31 mouse cellular contexts compared by ENCODE assay signal in genomic region chr3:152933737-152934136, GRCm38 (mm10). TPM values are rescaled to one million over a fixed set of nuclear protein-coding genes. Genes with fewer than 3 reads are reported as not detected.
"Had no signal": no experiment of that assay in that cellular context is flagged by ENCODE, and none has a peak within 500 bp of the region (broad histone marks: within the 10 kb centered on the region; RNA-seq: fewer than 3 reads in every experiment).

No protein-coding gene starts in this region.

- DNase-seq: left cerebral cortex, postnatal 4 days; liver; liver, embryonic 13.5 days; liver, postnatal 0 days; lung, adult 18-20 months; lung, adult 2 months; lung, embryonic 14.5 days; lung, postnatal 10 days; lung, postnatal 14 days; lung, postnatal 36 days; lung, postnatal 4 days; midbrain, embryonic 14.5 days had no signal

- H3K9ac ChIP-seq: limb, embryonic 12.5 days; limb, embryonic 13.5 days; limb, embryonic 15.5 days; liver, embryonic 12.5 days; liver, embryonic 13.5 days; liver, embryonic 14.5 days; liver, embryonic 15.5 days; liver, postnatal 0 days; lung, embryonic 14.5 days; lung, embryonic 15.5 days; midbrain, embryonic 12.5 days; midbrain, embryonic 13.5 days; midbrain, embryonic 15.5 days had no signal

- H3K4me1 ChIP-seq: midbrain, embryonic 10.5 days; midbrain, embryonic 12.5 days had no signal

- H3K36me3 ChIP-seq: limb, embryonic 10.5 days; limb, embryonic 12.5 days; limb, embryonic 13.5 days; limb, embryonic 15.5 days; liver, embryonic 12.5 days; liver, embryonic 13.5 days; liver, embryonic 15.5 days; lung, embryonic 15.5 days; midbrain, embryonic 10.5 days; midbrain, embryonic 12.5 days; midbrain, embryonic 13.5 days; midbrain, embryonic 15.5 days had no signal

- H3K4me3 ChIP-seq: limb, embryonic 10.5 days; limb, embryonic 12.5 days; limb, embryonic 13.5 days; limb, embryonic 15.5 days; liver, embryonic 12.5 days; liver, embryonic 13.5 days; liver, embryonic 15.5 days; lung, embryonic 15.5 days; megakaryocyte, embryonic 14.5 days; midbrain, embryonic 10.5 days; midbrain, embryonic 12.5 days; midbrain, embryonic 13.5 days; midbrain, embryonic 15.5 days; myocyte had no signal

- H3K4me2 ChIP-seq: limb, embryonic 12.5 days; limb, embryonic 13.5 days; limb, embryonic 15.5 days; liver, embryonic 11.5 days; liver, embryonic 12.5 days; liver, embryonic 13.5 days; liver, embryonic 15.5 days; lung, embryonic 14.5 days; lung, embryonic 15.5 days; midbrain, embryonic 11.5 days; midbrain, embryonic 12.5 days; midbrain, embryonic 13.5 days; midbrain, embryonic 15.5 days had no signal

- H3K27me3 ChIP-seq: limb, embryonic 12.5 days; limb, embryonic 13.5 days; limb, embryonic 15.5 days; liver, embryonic 12.5 days; liver, embryonic 13.5 days; liver, embryonic 15.5 days; lung, embryonic 15.5 days; midbrain, embryonic 12.5 days; midbrain, embryonic 13.5 days; midbrain, embryonic 15.5 days had no signal

- H3K27ac ChIP-seq: limb, embryonic 10.5 days; limb, embryonic 12.5 days; limb, embryonic 13.5 days; limb, embryonic 15.5 days; liver, embryonic 12.5 days; liver, embryonic 13.5 days; liver, embryonic 14.5 days; liver, embryonic 15.5 days; lung, embryonic 15.5 days; macrophage; midbrain, embryonic 10.5 days; midbrain, embryonic 12.5 days; midbrain, embryonic 13.5 days; midbrain, embryonic 15.5 days had no signal

- H3K9me3 ChIP-seq: limb, embryonic 10.5 days; limb, embryonic 12.5 days; limb, embryonic 13.5 days; limb, embryonic 15.5 days; liver, embryonic 12.5 days; liver, embryonic 13.5 days; liver, embryonic 15.5 days; lung, embryonic 15.5 days; midbrain, embryonic 10.5 days; midbrain, embryonic 12.5 days; midbrain, embryonic 13.5 days; midbrain, embryonic 15.5 days had no signal

RNA-seq across cellular contexts. Expression of gene St6galnac5, which starts 48.3 kb away (rescaled TPM):
- total RNA-seq: liver, adult 2 months; megakaryocyte-erythroid progenitor cell, adult 5-6 weeks had no signal
- polyA plus RNA-seq: liver, adult 2 months; macrophage; myocyte had no signal
